Comparison of ENCODE assay signal across 8 mouse cellular contexts in the genomic region with DNA sequence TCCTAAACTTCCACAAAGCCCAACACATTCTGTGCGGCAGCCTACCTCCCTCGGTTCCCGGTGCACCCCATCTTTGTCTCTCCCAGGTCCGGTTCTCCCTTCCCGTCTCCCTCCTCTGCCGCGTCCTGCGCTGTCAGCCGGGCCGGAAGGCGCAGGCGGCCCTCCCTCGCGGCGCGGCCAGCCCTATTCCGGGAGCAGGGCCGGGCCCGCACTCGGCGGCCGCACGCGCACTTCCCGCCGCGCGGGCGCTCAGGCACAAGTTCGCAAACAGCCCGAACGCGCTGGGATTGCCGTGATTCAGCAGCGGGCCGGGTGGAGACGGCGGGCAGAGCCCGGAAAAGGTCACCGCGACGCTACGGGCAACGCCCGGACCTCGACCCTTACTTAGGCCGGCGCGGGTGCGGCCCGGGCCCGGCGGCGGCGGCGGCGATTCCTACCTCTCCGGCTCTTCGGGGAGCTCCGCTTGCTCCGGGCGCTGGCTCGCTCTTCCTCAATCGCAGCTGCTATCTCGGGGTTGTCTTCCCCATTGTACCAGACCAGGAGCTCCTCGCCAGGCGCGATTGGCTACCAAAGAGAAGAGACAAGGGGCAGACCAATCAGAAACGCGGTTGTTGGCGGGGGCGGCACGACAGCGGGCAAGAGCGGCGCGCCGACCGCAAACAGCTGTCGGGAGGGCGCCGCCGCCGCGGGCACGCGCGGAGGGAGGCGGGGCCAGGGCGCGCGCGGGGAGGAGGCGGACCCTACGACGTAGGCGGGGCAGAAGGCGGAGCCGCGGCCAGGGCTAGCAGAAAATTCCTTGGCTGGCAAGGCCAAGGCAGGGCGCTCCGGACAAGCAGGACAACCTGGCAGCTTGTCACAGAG. TPM values are rescaled to one million over a fixed set of nuclear protein-coding genes. Genes with fewer than 3 reads are reported as not detected.
DNase-seq lines count a peak whose midpoint lies in the region; ATAC-seq lines count a peak whose summit lies in the region.

No protein-coding gene starts in this region.

- H3K4me2 ChIP-seq in hindbrain, embryonic 16.5 days (ENCODE audit: low read length) = peak overlapping the region; percentile 63

- peak; percentile 92 for DNase-seq in WW6 (ENCODE audit: low read depth, low spot score)
- peak; percentile 98 to 99 for DNase-seq in cerebellum, postnatal 4 days (ENCODE audit: low spot score in 2 of 2)
- peak; percentile 99 for DNase-seq in gastrocnemius, adult 18-20 months (ENCODE audit: low spot score)
- DNase-seq in left cerebral cortex, adult 18-20 months (ENCODE audit: low spot score in 2 of 2) = peak; percentile 99 to 100
- peak; percentile 100 for DNase-seq in right cerebral cortex, adult 18-20 months
- DNase-seq in urinary bladder, postnatal 10 days (ENCODE audit: low spot score) = peak; percentile 95

- H3K36me3 ChIP-seq in hindbrain, embryonic 16.5 days (ENCODE audit: control insufficient read depth, insufficient read depth, low read length) = no peaks in the 10 kb centered on the region
- no peaks in the 10 kb centered on the region for H3K36me3 ChIP-seq in macrophage (ENCODE audit: inconsistent target)

- H3K9ac ChIP-seq in hindbrain, embryonic 16.5 days (ENCODE audit: low read depth, low read length) = peak overlapping the region; percentile 94

- no peaks in the 10 kb centered on the region for H3K9me3 ChIP-seq in hindbrain, embryonic 16.5 days (ENCODE audit: control insufficient read depth, low read length)

- ATAC-seq in hindbrain, embryonic 16.5 days = peak; percentile 100

- H3K4me3 ChIP-seq in hindbrain, embryonic 16.5 days (ENCODE audit: low read length) = peak overlapping the region; percentile 97
- H3K4me3 ChIP-seq in macrophage (ENCODE audit: inconsistent target) = peak overlapping the region; percentile 76

- H3K27me3 ChIP-seq in hindbrain, embryonic 16.5 days (replicated peaks; ENCODE audit: control insufficient read depth, insufficient read depth, low read length) = no peaks in the 10 kb centered on the region

- H3K27ac ChIP-seq in hindbrain, embryonic 16.5 days (ENCODE audit: low read depth, low read length) = peak overlapping the region; percentile 98
- peak overlapping the region; percentile 41 for H3K27ac ChIP-seq in macrophage

- peaks cover 45% of the 10 kb centered on the region for H3K79me2 ChIP-seq in macrophage (ENCODE audit: inconsistent target)

- peaks cover 22% of the 10 kb centered on the region for H3K4me1 ChIP-seq in hindbrain, embryonic 16.5 days (ENCODE audit: control insufficient read depth, insufficient read depth, low read depth, low read length)

- WGBS in hindbrain, embryonic 16.5 days = under 1% methylated on average over 86 of the region's 102 CpGs
- under 1% methylated on average over 91 of the region's 102 CpGs for WGBS in macrophage (ENCODE audit: missing documents)

RNA-seq across cellular contexts. Expression of a gene that starts 50.9 kb away (rescaled TPM):
- total RNA-seq in gastrocnemius, adult 18-20 months (2021) = 10 to 100 TPM; 22.8 to 26.3 TPM
- 12.0 and 13.5 TPM in 2 replicates for polyA plus RNA-seq in hindbrain, embryonic 16.5 days (2015; fragmentation: Nextera tagmentation; extraction: Ambion mirVana)
- total RNA-seq in left cerebral cortex, adult 18-20 months (2021) = 10 to 100 TPM; 44.1 to 45.1 TPM
- total RNA-seq in macrophage (2018; cell fraction: chromatin; rRNA removed) = 10 to 100 TPM; 55.9 to 99.4 (median 67.0) TPM
- 10 to 100 TPM; 17.9 to 29.7 (median 22.2) TPM for total RNA-seq in macrophage (2018; cell fraction: cytosol; rRNA removed)
- total RNA-seq in macrophage (2018; cell fraction: nucleus; rRNA removed) = 10 to 100 TPM; 44.6 to 85.2 (median 55.1) TPM
- 15.1 to 17.2 TPM (median 15.4 TPM) in 3 replicates for polyA plus RNA-seq in macrophage (2018)

Comparison
In these comparisons a context has a peak if more than half of its experiments do, and no peak if none do; other contexts are left out.
1. Peak in every context shown above with its lines: DNase-seq, ATAC-seq, H3K4me3 ChIP-seq and H3K27ac ChIP-seq.